Mouse (Mus musculus) olfactory bulb, adult 2 months (tissue): ENCODE results near the gene Rab21.

Source experiments
- CTCF ChIP-seq: fragments of 200-500 bp; IDR thresholded peaks from 2 replicates; pipeline ENCODE4 v1.5.1; 2012; ENCODE audit warnings: low read depth, mild to moderate bottlenecking, low read length, moderate library complexity; ENCODE audit not compliant: insufficient read depth
- POLR2A ChIP-seq: fragments of 200-500 bp; IDR thresholded peaks from 2 replicates; pipeline ENCODE4 v1.6.1; 2012; ENCODE audit warnings: mild to moderate bottlenecking, low read depth, low read length, moderate library complexity; ENCODE audit not compliant: insufficient read depth

GRCm38 (mm10) chr10:115252321-115252757 is 63.1 kb downstream of the Rab21 start:
- TF ChIP-seq CTCF (no peak), POLR2A (no peak)
